Mouse (Mus musculus): Measurements from ENCODE around the gene Tmem267. TPM values are rescaled to one million over a fixed set of nuclear protein-coding genes. Genes with fewer than 3 reads are reported as not detected.
"Not testable (repeated sequence)": the region's sequence is repeated elsewhere in the genome, so short reads cannot be mapped to it uniquely, and the experiment has no call there.

The Tmem267 gene
- polyA plus RNA-seq, 1 experiment from 2014 or later = 4.2 TPM

- ATAC-seq = peak; percentile 24; the same call in 1 of the 2 replicates
- H3K9me3 ChIP-seq = peaks cover 19% of the 10 kb centered on the region
- H3K27me3 ChIP-seq; H3K4me2 ChIP-seq (replicated peaks); H3K4me1 ChIP-seq (replicated peaks); H3K27ac ChIP-seq; H3K4me3 ChIP-seq (replicated peaks); H3K36me3 ChIP-seq; H3K9ac ChIP-seq (replicated peaks): not testable (repeated sequence)
- 95% methylated on average over 13 of the region's 22 CpGs for WGBS
Measured at GRCm38 (mm10) chr13:119494938-119495337, 7.1 kb downstream of the Tmem267 start.

GRCm38 (mm10) chr13:119596321-119597211 lies 108.7 kb downstream of the Tmem267 start:
- peak; percentile 92 for ATAC-seq
- H3K27me3 ChIP-seq; H3K36me3 ChIP-seq; H3K4me1 ChIP-seq (replicated peaks); H3K9ac ChIP-seq (replicated peaks); H3K27ac ChIP-seq; H3K4me3 ChIP-seq (replicated peaks); H3K4me2 ChIP-seq (replicated peaks): not testable (repeated sequence)
- H3K9me3 ChIP-seq = peaks cover 21% of the 10 kb centered on the region
- 65% methylated on average over 16 of the region's 16 CpGs for WGBS

- H3K27me3 ChIP-seq = not testable (repeated sequence)
Measured at GRCm38 (mm10) chr13:119598466-119598865, 110.6 kb downstream of the Tmem267 start.

GRCm38 (mm10) chr13:119599066-119599465 lies 111.2 kb downstream of the Tmem267 start:
- not testable (repeated sequence) for ATAC-seq
- 76% methylated on average over 12 of the region's 12 CpGs for WGBS

More at GRCm38 (mm10) chr13:119598466-119598865, 110.6 kb downstream of the Tmem267 start:
- H3K36me3 ChIP-seq; H3K4me3 ChIP-seq (replicated peaks); H3K9ac ChIP-seq (replicated peaks); H3K4me1 ChIP-seq (replicated peaks); H3K27ac ChIP-seq; ATAC-seq; H3K4me2 ChIP-seq (replicated peaks): not testable (repeated sequence)
- peaks cover 24% of the 10 kb centered on the region for H3K9me3 ChIP-seq

GRCm38 (mm10) chr13:119599498-119599897 lies 111.7 kb downstream of the Tmem267 start:
- peaks cover 32% of the 10 kb centered on the region for H3K9me3 ChIP-seq
- H3K27me3 ChIP-seq; H3K36me3 ChIP-seq; H3K9ac ChIP-seq (replicated peaks); H3K27ac ChIP-seq; H3K4me2 ChIP-seq (replicated peaks); H3K4me3 ChIP-seq (replicated peaks); ATAC-seq; H3K4me1 ChIP-seq (replicated peaks): not testable (repeated sequence)
- whole genome bisulfite sequencing = 71% methylated on average over 2 of the region's 2 CpGs

More at GRCm38 (mm10) chr13:119599066-119599465, 111.2 kb downstream of the Tmem267 start:
- H3K4me3 ChIP-seq (replicated peaks); H3K4me2 ChIP-seq (replicated peaks); H3K4me1 ChIP-seq (replicated peaks); H3K9ac ChIP-seq (replicated peaks); H3K27ac ChIP-seq; H3K36me3 ChIP-seq; H3K27me3 ChIP-seq: not testable (repeated sequence)
- H3K9me3 ChIP-seq = peaks cover 29% of the 10 kb centered on the region

GRCm38 (mm10) chr13:119600166-119600565 lies 112.3 kb downstream of the Tmem267 start:
- not testable (repeated sequence) for H3K27ac ChIP-seq; H3K4me3 ChIP-seq (replicated peaks); H3K9ac ChIP-seq (replicated peaks); H3K27me3 ChIP-seq; H3K36me3 ChIP-seq; H3K4me2 ChIP-seq (replicated peaks); H3K4me1 ChIP-seq (replicated peaks); ATAC-seq
- peaks cover 36% of the 10 kb centered on the region for H3K9me3 ChIP-seq

GRCm38 (mm10) chr13:119602688-119603331 lies 115.0 kb downstream of the Tmem267 start:
- H3K36me3 ChIP-seq; H3K4me2 ChIP-seq (replicated peaks); H3K27me3 ChIP-seq; H3K4me3 ChIP-seq (replicated peaks); H3K9ac ChIP-seq (replicated peaks); H3K4me1 ChIP-seq (replicated peaks); H3K27ac ChIP-seq; ATAC-seq: not testable (repeated sequence)
- 46% methylated on average over 13 of the region's 13 CpGs for WGBS
- H3K9me3 ChIP-seq = peaks cover 23% of the 10 kb centered on the region

- 0 out of 2 replicates have a peak, but pooled peaks have one; percentile 32 for ATAC-seq
- 96% methylated on average over 8 of the region's 8 CpGs for WGBS
Measured at GRCm38 (mm10) chr13:119603890-119604289, 116.1 kb downstream of the Tmem267 start.

GRCm38 (mm10) chr13:119604322-119604721 lies 116.5 kb downstream of the Tmem267 start:
- ATAC-seq = peak; percentile 22

More at GRCm38 (mm10) chr13:119603890-119604289, 116.1 kb downstream of the Tmem267 start:
- H3K36me3 ChIP-seq; H3K4me1 ChIP-seq (replicated peaks); H3K4me2 ChIP-seq (replicated peaks); H3K27me3 ChIP-seq; H3K9ac ChIP-seq (replicated peaks); H3K27ac ChIP-seq; H3K4me3 ChIP-seq (replicated peaks): not testable (repeated sequence)
- H3K9me3 ChIP-seq = peaks cover 17% of the 10 kb centered on the region

GRCm38 (mm10) chr13:119618841-119619240 lies 131.0 kb downstream of the Tmem267 start:
- Histone ChIP-seq H3K4me2 (replicated peaks) (no peak overlapping the region), H3K4me3 (replicated peaks) (no peak overlapping the region), H3K27me3 (no peaks in the 10 kb centered on the region), H3K36me3 (no peaks in the 10 kb centered on the region), H3K9ac (replicated peaks) (no peak overlapping the region), H3K4me1 (replicated peaks) (no peaks in the 10 kb centered on the region), H3K27ac (no peak overlapping the region), H3K9me3 (no peaks in the 10 kb centered on the region)
- ATAC-seq = no peak
- WGBS = 98% methylated on average over 3 of the region's 3 CpGs

More at GRCm38 (mm10) chr13:119604322-119604721, 116.5 kb downstream of the Tmem267 start:
- 91% methylated on average over 8 of the region's 9 CpGs for WGBS
- H3K4me3 ChIP-seq (replicated peaks); H3K36me3 ChIP-seq; H3K27ac ChIP-seq; H3K27me3 ChIP-seq; H3K9ac ChIP-seq (replicated peaks); H3K4me2 ChIP-seq (replicated peaks); H3K4me1 ChIP-seq (replicated peaks): not testable (repeated sequence)
- peaks cover 15% of the 10 kb centered on the region for H3K9me3 ChIP-seq

GRCm38 (mm10) chr13:119619735-119620134 lies 131.9 kb downstream of the Tmem267 start:
- Histone ChIP-seq H3K9me3 (no peaks in the 10 kb centered on the region), H3K4me2 (replicated peaks) (no peak overlapping the region), H3K4me3 (replicated peaks) (no peak overlapping the region), H3K27me3 (no peaks in the 10 kb centered on the region), H3K9ac (replicated peaks) (no peak overlapping the region), H3K4me1 (replicated peaks) (no peaks in the 10 kb centered on the region), H3K27ac (no peak overlapping the region), H3K36me3 (no peaks in the 10 kb centered on the region)
- ATAC-seq = no peak
- 82% methylated on average over 3 of the region's 3 CpGs for WGBS

- ATAC-seq = no peak
- H3K4me3 ChIP-seq (replicated peaks) = no peak within 1 kb of the TSS
- no peaks in the 10 kb centered on the region for H3K27me3 ChIP-seq
- no peaks in the 10 kb centered on the region for H3K4me1 ChIP-seq (replicated peaks)
- no peak within 1 kb of the TSS for H3K9ac ChIP-seq (replicated peaks)
- H3K36me3 ChIP-seq = no peaks in the 10 kb centered on the region
- H3K4me2 ChIP-seq (replicated peaks) = no peak within 1 kb of the TSS
- 86% methylated on average over 6 of the region's 6 CpGs for WGBS
- H3K27ac ChIP-seq = no peak within 1 kb of the TSS
- no peaks in the 10 kb centered on the region for H3K9me3 ChIP-seq
Measured at GRCm38 (mm10) chr13:119623634-119624033, 135.8 kb downstream of the Tmem267 start, which contains the start of gene Ccl28. TSS of gene Ccl28 (plus strand) at chr13:119623819.

Measured in midbrain, embryonic 13.5 days (tissue).